Mouse (Mus musculus) retina, embryonic 14.5 days (tissue): ENCODE results near the gene Nav2.

ENCODE experiments used
- DNase-seq: peaks from one replicate; pipeline ENCODE4 v3.0.0-alpha.2; 2015; ENCODE audit warnings: low spot score

Gene Nav2

DNA sequence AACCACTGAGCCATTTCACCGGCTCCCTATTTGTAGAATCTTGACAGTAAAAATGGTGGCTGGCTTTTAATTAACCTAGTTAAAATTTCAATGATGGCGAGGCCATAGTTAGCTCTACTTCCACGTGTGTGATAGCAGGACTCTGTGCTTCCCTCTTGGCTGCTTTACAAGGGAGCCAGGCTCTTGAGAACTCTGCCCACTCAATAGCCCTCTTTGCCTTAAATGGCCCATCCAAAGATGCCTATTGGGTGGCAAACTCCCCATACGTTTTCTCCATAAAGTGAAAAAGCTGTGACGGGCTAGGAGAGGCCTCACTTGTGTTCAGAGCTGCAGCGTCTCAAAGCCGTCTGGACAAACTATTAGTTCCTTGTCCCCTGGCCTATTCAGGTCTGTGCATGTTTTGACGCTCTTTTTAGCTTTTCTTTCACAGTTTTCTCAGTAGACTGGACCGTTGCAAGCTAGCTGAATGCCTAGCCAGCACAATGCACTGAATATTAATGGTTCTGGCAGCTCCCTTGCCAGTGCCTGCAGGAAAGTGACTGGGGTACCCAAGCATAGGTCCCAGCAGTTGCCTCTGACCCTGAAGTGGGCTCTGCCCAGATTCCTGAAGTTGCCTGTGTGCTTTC lies 453.1 kb downstream of the Nav2 start:
- no peak for DNase-seq

DNA sequence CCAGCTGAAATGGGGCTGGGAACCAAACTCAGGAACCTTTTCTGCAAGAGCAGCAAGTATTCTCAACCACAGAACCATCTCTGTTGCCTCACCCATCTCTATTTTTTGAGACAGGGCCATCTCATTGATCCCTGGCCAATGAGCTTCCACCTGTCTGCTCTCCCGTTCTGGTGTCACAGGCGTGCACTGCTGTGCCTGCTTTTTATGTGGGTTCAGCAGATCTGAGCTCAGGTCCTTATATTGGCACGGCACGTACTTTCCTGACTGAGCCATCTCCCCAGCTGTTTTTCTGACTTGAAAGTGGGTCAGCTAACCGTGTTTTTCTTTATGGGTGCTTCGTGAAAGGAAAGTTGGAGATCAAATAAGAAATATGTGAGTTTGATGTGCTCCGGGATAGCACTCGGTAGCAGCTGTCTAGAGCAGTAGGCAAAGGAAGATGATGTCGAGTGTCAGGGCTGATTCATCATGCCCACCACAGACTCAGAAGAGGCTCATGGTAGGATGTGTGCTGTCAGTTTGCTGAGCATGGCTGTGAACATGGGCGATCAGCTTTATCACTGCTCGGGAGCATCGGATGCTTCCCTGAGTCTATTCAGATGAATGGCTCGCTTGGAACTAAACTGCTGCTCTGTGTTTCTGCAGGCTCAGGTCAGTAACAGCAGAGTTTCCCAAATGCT lies 456.1 kb downstream of the Nav2 start:
- no peak for DNase-seq

GRCm38 (mm10) chr7:49368590-49368989 lies 460.1 kb downstream of the Nav2 start:
- DNase-seq: no peak

GRCm38 (mm10) chr7:49369006-49369405 lies 460.5 kb downstream of the Nav2 start:
- no peak for DNase-seq

DNA sequence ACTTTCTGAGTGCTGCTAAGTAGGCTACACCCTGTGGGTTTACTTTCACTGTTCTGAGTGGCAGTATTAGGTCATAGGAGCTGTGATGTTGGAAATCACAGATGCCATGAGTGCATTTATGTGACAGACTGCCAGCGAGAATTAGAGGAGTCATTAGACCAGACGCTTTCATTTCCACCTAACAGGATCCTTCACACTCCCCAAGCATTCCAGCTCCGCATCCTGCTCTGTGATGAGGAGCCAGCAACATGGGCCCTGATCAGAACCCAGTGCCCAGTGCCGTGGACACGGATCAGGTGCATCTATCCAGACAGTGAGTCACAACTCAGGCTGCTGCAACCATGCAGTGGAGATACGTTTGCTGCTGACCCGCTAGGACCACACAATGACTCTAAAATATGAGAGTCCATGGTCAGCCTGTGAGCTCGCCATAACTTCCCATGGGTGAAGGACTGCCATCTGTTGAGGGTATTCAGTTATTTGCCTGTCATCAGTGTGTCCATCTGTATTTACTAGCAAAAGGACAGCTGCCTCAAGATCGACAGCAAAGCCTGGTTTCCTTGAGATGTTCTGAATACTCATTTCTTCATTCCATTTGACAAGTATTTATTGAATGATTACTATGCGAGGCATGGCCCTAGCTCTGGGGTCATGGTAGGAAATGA lies 461.4 kb downstream of the Nav2 start:
- DNase-seq: peak; percentile 23

- no peak for DNase-seq
Observed at GRCm38 (mm10) chr7:49371345-49371744, 462.8 kb downstream of the Nav2 start.

GRCm38 (mm10) chr7:49371972-49372371 lies 463.5 kb downstream of the Nav2 start:
- no peak for DNase-seq

- DNase-seq: peak; percentile 24
Observed at GRCm38 (mm10) chr7:49373173-49373572, 464.7 kb downstream of the Nav2 start.

DNA sequence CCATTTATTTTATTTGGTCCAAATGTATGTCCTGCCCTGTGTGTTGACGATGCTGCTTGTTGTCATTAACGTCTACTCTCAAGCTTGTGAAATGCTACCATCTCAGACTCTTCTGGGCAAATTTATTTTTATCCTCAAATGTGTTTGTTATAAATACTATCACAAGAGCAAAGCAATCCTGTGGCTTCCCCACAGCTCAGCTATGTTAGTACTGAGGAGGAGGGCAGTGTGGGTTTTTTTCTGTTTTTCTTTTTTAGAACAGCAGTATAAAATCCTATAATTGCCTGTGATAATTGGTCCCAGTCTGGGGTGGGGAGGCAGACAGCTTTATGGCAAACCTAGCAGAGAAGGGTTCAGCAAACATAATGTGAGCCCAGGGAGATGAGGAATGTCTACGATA lies 465.1 kb downstream of the Nav2 start:
- no peak for DNase-seq

- peak; percentile 52 for DNase-seq
Observed at GRCm38 (mm10) chr7:49375499-49375974, 467.0 kb downstream of the Nav2 start.

- DNase-seq: no peak
Observed at GRCm38 (mm10) chr7:49378608-49379007, 470.1 kb downstream of the Nav2 start.

GRCm38 (mm10) chr7:49380940-49381339 lies 472.4 kb downstream of the Nav2 start:
- no peak for DNase-seq

GRCm38 (mm10) chr7:49382884-49383283 lies 474.4 kb downstream of the Nav2 start:
- no peak for DNase-seq

DNA sequence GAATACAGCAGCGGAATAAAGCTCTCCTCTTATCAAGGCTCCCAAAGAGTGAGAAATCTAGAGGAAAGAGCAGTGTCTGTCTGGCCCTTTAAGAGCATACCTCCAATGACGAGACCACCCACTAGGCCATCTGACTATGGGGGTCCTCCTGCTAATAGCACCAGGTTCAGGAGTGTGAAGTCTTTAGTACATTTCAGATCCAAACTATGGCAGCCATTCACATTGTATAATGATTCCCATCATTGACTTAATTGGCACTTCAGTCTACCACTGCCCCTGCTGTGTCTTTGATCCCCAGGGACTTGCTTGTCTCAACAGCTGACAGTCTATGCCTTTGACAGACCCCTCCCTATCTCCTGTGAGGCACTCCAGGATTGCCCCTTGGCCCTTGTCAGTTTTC lies 479.6 kb downstream of the Nav2 start:
- peak; percentile 38 for DNase-seq

DNA sequence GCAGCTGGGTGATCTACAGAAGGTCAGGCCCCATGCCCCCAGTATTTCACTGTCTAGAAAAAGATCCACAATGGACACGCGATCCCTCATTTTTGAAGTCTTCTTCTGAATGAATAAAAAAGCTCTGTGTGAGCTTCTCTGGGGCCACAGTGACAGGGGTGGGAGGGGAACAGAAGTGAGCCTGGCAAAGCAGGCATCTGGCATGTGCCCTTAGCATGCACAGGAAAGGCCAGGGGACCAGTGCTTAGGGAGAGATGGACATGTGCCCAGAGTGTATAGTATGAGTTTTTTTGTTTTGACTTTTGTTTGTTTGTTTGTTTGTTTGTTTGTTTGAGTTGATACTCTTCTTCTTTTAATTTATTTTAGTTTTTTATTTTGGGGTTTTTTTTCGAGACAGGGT lies 481.8 kb downstream of the Nav2 start:
- no peak for DNase-seq

GRCm38 (mm10) chr7:49390829-49391228 lies 482.3 kb downstream of the Nav2 start:
- no peak for DNase-seq

- peak; percentile 53 for DNase-seq
Observed at GRCm38 (mm10) chr7:49392180-49392579, 483.7 kb downstream of the Nav2 start.

DNA sequence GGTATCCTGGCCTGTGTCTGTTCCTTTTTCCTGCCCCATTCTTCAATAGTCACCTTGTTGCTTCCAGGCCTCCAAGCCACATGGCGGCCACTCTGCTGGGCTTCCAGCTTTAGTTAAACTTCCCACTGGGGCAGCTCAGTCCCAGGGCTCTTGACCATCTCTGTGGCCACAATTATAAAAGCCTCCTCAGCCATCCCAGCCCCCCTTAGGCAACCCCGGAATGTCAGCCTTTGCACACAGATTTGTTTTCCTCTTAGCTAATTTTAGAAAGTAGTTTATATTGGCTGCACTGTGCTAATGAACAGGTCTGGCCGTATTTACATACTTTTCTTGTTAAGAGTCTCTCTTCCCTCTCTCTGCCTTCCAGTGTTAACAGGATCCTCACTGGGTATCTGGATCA lies 484.3 kb downstream of the Nav2 start:
- DNase-seq: no peak

DNA sequence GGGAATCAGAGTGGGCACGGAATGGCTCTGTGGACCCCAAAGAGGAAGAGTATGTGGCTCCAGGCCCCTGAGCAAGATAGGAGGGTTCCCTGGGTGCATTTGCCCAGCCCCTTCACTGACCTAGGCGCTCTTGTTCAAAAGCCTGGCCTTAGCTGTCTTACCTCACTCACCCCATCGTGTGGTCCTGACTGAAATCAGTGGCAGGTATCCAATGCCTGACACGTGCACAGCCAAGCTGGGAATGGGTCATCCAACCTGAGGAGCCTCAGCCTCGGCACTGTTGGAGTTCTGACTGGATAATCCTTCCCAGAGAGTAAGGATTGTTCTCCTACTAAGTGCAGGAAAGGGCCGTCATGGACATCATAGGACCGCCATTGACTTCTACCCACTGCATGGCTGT lies 485.3 kb downstream of the Nav2 start:
- DNase-seq: no peak

- DNase-seq: no peak
Observed at GRCm38 (mm10) chr7:49396202-49396601, 487.7 kb downstream of the Nav2 start.

DNA sequence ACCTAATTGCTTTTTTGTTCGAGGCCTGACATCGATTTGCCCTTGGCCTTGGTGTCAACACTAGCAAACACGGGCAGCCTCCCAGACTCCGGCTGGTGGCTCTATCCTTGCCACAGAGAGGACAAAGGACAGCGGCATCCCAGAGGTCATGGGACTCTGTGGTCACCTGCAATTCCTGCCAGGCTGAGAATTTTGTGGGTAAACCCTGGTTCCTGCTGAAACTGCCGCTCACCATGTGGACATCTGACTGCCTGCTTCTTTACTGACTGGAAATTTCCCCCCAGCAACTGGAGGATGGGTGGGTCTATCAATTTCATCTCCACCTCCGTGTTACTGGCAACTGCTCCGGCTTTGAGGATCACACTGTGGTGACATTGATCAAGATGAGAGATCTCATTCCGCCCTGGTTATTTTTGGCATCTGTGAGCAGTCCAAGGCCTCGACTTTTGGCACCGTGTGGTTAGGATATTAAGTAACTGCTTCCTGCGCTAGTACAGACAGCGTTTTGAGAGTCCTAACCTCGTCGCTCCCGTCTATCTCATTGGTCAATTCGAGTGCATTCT lies 489.0 kb downstream of the Nav2 start:
- no peak for DNase-seq

DNA sequence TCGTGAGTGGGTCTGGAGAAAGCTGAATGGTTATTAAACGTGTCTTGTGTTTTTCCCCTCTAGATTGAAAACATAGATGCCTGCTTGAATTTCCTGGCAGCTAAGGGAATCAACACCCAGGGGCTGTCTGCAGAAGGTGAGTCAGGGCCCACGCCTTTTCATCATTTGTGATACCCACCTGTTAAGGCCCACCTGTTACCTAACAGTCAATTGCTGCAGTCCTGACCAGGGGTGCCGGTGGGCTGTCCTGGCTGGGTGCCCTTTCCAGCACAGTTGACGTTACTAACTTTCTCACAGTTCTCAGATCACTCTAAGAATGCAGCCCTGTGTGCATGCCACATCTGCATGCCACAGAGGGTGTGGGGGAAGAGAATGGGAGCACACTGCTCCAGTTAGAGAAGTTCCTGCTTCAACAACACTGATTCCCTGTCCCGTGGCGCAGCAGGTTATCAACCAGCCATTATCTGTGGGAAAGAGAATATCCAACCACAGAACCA lies 489.6 kb downstream of the Nav2 start:
- DNase-seq: no peak

DNA sequence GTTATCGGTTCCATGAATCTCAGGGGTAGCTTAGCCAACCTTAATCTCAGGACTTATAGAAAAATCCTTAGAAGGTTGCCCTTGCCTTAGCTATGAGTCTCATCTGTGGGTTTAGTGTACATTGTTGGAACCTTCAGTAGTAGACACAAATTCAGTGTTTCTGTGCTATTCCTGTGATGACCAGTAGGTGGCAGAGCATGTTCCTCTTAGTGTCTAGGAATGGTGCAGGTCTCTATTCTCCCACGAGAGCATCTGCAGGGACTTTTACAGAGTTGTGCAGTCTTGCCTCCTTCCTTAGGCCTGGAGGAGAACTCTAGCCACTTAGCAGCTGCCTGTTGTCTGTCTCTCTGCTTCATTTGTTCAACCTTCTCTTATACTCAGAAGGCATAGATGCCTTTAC lies 490.8 kb downstream of the Nav2 start:
- DNase-seq: peak; percentile 89
